Mouse (Mus musculus): Measurements from ENCODE around the gene Tnfrsf1b.

DNA sequence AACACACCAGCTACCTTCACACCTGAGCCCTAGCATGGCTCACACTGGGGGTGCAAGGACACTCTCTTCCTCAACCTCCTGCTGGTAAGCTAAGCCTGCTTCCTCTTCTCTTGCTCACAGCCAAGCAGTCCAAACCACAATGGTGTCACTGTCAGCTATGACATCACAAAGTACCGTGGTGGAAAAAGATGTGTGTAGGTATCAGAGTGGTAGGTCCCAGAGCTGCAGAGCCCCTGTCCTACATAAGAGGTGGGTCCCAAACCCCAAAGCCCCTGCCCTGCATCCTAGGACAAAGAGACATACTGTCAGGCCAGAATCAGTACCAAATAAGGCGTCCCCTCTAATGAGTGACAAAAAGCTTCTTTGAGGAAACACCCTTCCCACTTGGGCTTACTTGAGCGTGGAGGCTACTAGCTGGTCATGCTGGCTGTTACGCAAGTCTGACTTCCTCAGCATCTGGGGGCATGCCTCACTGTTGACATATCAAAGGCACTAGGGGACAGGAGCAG is 5.9 kb downstream of the Tnfrsf1b start:
- TF ChIP-seq CTCF (IDR thresholded peaks at IDR 0.05; ENCODE audit: low read depth, low read length) (no peak), POLR2A (IDR thresholded peaks at IDR 0.05; ENCODE audit: borderline replicate concordance, low read depth, low read length) (no peak)

All from bone marrow macrophage, adult 2 months (primary cell).